Mouse (Mus musculus) Muller cell, postnatal 12 days (primary cell): Measurements from ENCODE around the gene Zfp148.
"Not testable (repeated sequence)": the region's sequence is repeated elsewhere in the genome, so short reads cannot be mapped to it uniquely, and the experiment has no call there.

Experiments used
- DNase-seq: peaks from one replicate; pipeline ENCODE4 v3.0.0-alpha.2; 2015; ENCODE audit errors: inconsistent ontology term

Gene Zfp148

GRCm38 (mm10) chr16:33381614-33382245, 1.1 kb downstream of the Zfp148 start:
- DNase-seq: peak; percentile 20

- DNase-seq: no peak
Measured at GRCm38 (mm10) chr16:33382341-33382740, 1.7 kb downstream of the Zfp148 start.

- no peak for DNase-seq
Measured at GRCm38 (mm10) chr16:33383584-33383983, 2.9 kb downstream of the Zfp148 start.

- DNase-seq: not testable (repeated sequence)
Measured at GRCm38 (mm10) chr16:33384057-33384456, 3.4 kb downstream of the Zfp148 start.

GRCm38 (mm10) chr16:33387013-33387412, 6.4 kb downstream of the Zfp148 start:
- DNase-seq: no peak

- no peak for DNase-seq
Measured at GRCm38 (mm10) chr16:33387420-33387819, 6.8 kb downstream of the Zfp148 start.

GRCm38 (mm10) chr16:33399913-33400782, 19.5 kb downstream of the Zfp148 start:
- DNase-seq: peak; percentile 78

GRCm38 (mm10) chr16:33400943-33401342, 20.3 kb downstream of the Zfp148 start:
- DNase-seq: no peak

- no peak for DNase-seq
Measured at GRCm38 (mm10) chr16:33403258-33403657, 22.6 kb downstream of the Zfp148 start.

GRCm38 (mm10) chr16:33404055-33404454, 23.4 kb downstream of the Zfp148 start:
- DNase-seq: no peak

GRCm38 (mm10) chr16:33405487-33405886, 24.9 kb downstream of the Zfp148 start:
- no peak for DNase-seq

- DNase-seq: no peak
Measured at GRCm38 (mm10) chr16:33410151-33410550, 29.5 kb downstream of the Zfp148 start.

GRCm38 (mm10) chr16:33410605-33411004, 30.0 kb downstream of the Zfp148 start:
- DNase-seq: no peak

- DNase-seq: no peak
Measured at GRCm38 (mm10) chr16:33414191-33414590, 33.6 kb downstream of the Zfp148 start.

- no peak for DNase-seq
Measured at GRCm38 (mm10) chr16:33415607-33416006, 35.0 kb downstream of the Zfp148 start.

GRCm38 (mm10) chr16:33428327-33428726, 47.7 kb downstream of the Zfp148 start:
- no peak for DNase-seq

GRCm38 (mm10) chr16:33431660-33432059, 51.0 kb downstream of the Zfp148 start:
- no peak for DNase-seq

- DNase-seq: no peak
Measured at GRCm38 (mm10) chr16:33441065-33441464, 60.4 kb downstream of the Zfp148 start.

- no peak for DNase-seq
Measured at GRCm38 (mm10) chr16:33446830-33447229, 66.2 kb downstream of the Zfp148 start.

GRCm38 (mm10) chr16:33453826-33454225, 73.2 kb downstream of the Zfp148 start:
- no peak for DNase-seq

GRCm38 (mm10) chr16:33454306-33454705, 73.7 kb downstream of the Zfp148 start:
- no peak for DNase-seq

GRCm38 (mm10) chr16:33455263-33455910, 74.8 kb downstream of the Zfp148 start:
- no peak for DNase-seq

- DNase-seq: no peak
Measured at GRCm38 (mm10) chr16:33459101-33459500, 78.5 kb downstream of the Zfp148 start.
